Mouse (Mus musculus): Measurements from ENCODE around the gene Acp6. TPM values are rescaled to one million over a fixed set of nuclear protein-coding genes. Genes with fewer than 3 reads are reported as not detected.

Gene Acp6
- total and polyA plus RNA-seq, 3 experiments, result 34.4 to 66.9 TPM; not detected in 1

GRCm38 (mm10) chr3:97158611-97159508 is at the start of gene Acp6 (continued):
- TF ChIP-seq ETS1 (IDR thresholded peaks at IDR 0.05; ENCODE audit: low read depth, low read length) (no peak), TAL1 (IDR thresholded peaks at IDR 0.05; ENCODE audit: low read length) (no peak), POLR2A (IDR thresholded peaks at IDR 0.05; ENCODE audit: control insufficient read depth in 1 of 2, insufficient read depth in 1 of 2, low read depth in 1 of 2, low read length in 2 of 2, poor library complexity in 1 of 2) (peak; percentile 69 to 94; a peak in 3 of 4 replicates), TCF12 (IDR thresholded peaks at IDR 0.05; ENCODE audit: low read depth, low read length) (no peak), HCFC1 (IDR thresholded peaks at IDR 0.05; ENCODE audit: low read depth, low read length) (peak; percentile 93)

- Histone ChIP-seq H3K79me2 (ENCODE audit: control insufficient read depth, insufficient read depth, low read length, poor library complexity) (no peaks in the 10 kb centered on the region), H3K27me3 (ENCODE audit: control insufficient read depth in 1 of 2, insufficient read depth in 2 of 2, low read length in 2 of 2) (peaks cover 0 to 7% of the 10 kb centered on the region in 2 experiments), H3K4me3 (ENCODE audit: control insufficient read depth in 1 of 2, insufficient read depth in 1 of 2, low read depth in 2 of 2, low read length in 2 of 2) (no peak overlapping the region), H3K4me1 (ENCODE audit: control insufficient read depth in 1 of 2, insufficient read depth in 2 of 2, low read length in 2 of 2) (no peaks in the 10 kb centered on the region), H3K9me3 (replicated peaks; ENCODE audit: insufficient read depth, low read length) (no peaks in the 10 kb centered on the region), H3K9ac (ENCODE audit: control insufficient read depth, low read depth, low read length, poor library complexity, severe bottlenecking) (no peak overlapping the region), H3K27ac (ENCODE audit: control insufficient read depth, low read depth, low read length) (no peak overlapping the region), H3K36me3 (ENCODE audit: control insufficient read depth in 1 of 2, insufficient read depth in 2 of 2, low read length in 2 of 2) (no peaks in the 10 kb centered on the region)
- DNase-seq (ENCODE audit: low read depth, low spot score), result no peak
- TF ChIP-seq CTCF (IDR thresholded peaks at IDR 0.05 in 2 of 3, conservative IDR thresholded peaks at IDR 0.05 in 1 of 3; ENCODE audit: control insufficient read depth in 1 of 3, insufficient read depth in 1 of 3, low read depth in 2 of 3, low read length in 3 of 3, poor library complexity in 1 of 3, severe bottlenecking in 1 of 3), result no peak
- no peak for TF ChIP-seq NRF1 (IDR thresholded peaks at IDR 0.05; ENCODE audit: insufficient read depth, low read depth, low read length, poor library complexity, severe bottlenecking)
- TF ChIP-seq HCFC1 (IDR thresholded peaks at IDR 0.05; ENCODE audit: low read depth, low read length), result no peak
- no peak for TF ChIP-seq EP300 (IDR thresholded peaks at IDR 0.05; ENCODE audit: low read depth in 1 of 2, low read length in 2 of 2)
- no peak for TF ChIP-seq E2F4 (IDR thresholded peaks at IDR 0.05; ENCODE audit: borderline replicate concordance, low read depth, low read length)
- TF ChIP-seq TCF12 (IDR thresholded peaks at IDR 0.05; ENCODE audit: low read depth, low read length), result no peak
Measured at GRCm38 (mm10) chr3:97117511-97117910, 41.1 kb upstream of the Acp6 start.

- Histone ChIP-seq H3K36me3 (ENCODE audit: control insufficient read depth in 1 of 2, insufficient read depth in 2 of 2, low read length in 2 of 2) (no peaks in the 10 kb centered on the region), H3K27ac (ENCODE audit: control insufficient read depth, low read depth, low read length) (no peak overlapping the region), H3K27me3 (ENCODE audit: control insufficient read depth in 1 of 2, insufficient read depth in 2 of 2, low read length in 2 of 2) (peaks cover 0 to 5% of the 10 kb centered on the region in 2 experiments), H3K9me3 (replicated peaks; ENCODE audit: insufficient read depth, low read length) (no peaks in the 10 kb centered on the region), H3K4me1 (ENCODE audit: control insufficient read depth in 1 of 2, insufficient read depth in 2 of 2, low read length in 2 of 2) (no peaks in the 10 kb centered on the region), H3K9ac (ENCODE audit: control insufficient read depth, low read depth, low read length, poor library complexity, severe bottlenecking) (no peak overlapping the region), H3K4me3 (ENCODE audit: control insufficient read depth in 1 of 2, insufficient read depth in 1 of 2, low read depth in 2 of 2, low read length in 2 of 2) (no peak overlapping the region), H3K79me2 (ENCODE audit: control insufficient read depth, insufficient read depth, low read length, poor library complexity) (no peaks in the 10 kb centered on the region)
- TF ChIP-seq ZKSCAN1 (IDR thresholded peaks at IDR 0.05; ENCODE audit: low read depth, low read length), result no peak
- peak in 2 of 3 experiments; percentile 19 to 37; a peak in 4 of 6 replicates for TF ChIP-seq CTCF (IDR thresholded peaks at IDR 0.05 in 2 of 3, conservative IDR thresholded peaks at IDR 0.05 in 1 of 3; ENCODE audit: control insufficient read depth in 1 of 3, insufficient read depth in 1 of 3, low read depth in 2 of 3, low read length in 3 of 3, poor library complexity in 1 of 3, severe bottlenecking in 1 of 3)
- no peak for TF ChIP-seq SMC3 (IDR thresholded peaks at IDR 0.05; ENCODE audit: low read depth, low read length)
- no peak for DNase-seq (ENCODE audit: low read depth, low spot score)
Measured at GRCm38 (mm10) chr3:97118313-97118712, 40.3 kb upstream of the Acp6 start.

Data from MEL (cell line).